Mouse (Mus musculus): ENCODE results near the gene 1600014C10Rik. TPM values are rescaled to one million over a fixed set of nuclear protein-coding genes. Genes with fewer than 3 reads are reported as not detected.

Gene 1600014C10Rik
- total RNA-seq, 2 experiments from 2014 or later: 18.6 to 19.2 TPM

DNA sequence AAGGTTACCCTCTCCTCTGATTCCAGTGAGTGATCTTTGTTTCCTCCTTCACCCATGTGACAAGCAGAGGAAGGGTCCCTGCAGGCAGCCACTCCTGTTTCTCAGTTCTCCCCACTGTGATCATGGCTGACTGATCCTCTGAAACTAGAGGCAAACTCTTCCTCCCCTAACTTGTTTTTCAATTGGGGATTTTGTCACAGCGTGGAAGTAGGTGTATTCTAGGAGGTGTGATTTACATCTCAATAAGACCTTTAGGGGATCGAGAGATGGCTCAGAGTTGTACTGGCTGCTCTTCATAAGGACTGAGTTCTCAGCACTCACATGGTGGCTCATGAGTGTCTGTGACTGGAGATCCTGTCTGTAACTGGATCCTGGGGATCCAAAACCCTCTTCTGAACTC lies 22.8 kb downstream of the 1600014C10Rik start:
- DNase-seq (ENCODE audit: extremely low spot score in 1 of 2, low spot score in 2 of 2): no peak
- intact Hi-C loops (cut with DNase I): no loop called here

DNA sequence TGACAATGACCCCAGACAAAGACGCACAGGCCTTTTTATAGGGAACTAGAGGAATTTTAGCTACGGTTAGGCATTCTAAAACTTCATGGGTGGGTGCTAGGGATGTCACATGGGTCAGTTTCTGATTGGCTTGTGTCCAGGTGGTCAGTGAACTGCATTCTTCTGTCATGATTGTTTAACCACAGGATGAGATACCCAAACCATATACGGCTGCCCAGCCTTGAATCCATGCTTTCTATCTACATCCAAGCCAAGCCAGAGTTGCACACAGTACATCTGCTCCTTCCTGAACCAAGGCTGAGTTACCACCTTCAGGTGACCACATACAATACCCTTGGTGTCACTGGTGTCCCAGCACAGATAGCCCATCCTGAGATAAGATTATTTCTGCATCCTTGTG lies 23.5 kb downstream of the 1600014C10Rik start:
- no peak for DNase-seq (ENCODE audit: extremely low spot score in 1 of 2, low spot score in 2 of 2)
- intact Hi-C loops (cut with DNase I): no loop called here

DNA sequence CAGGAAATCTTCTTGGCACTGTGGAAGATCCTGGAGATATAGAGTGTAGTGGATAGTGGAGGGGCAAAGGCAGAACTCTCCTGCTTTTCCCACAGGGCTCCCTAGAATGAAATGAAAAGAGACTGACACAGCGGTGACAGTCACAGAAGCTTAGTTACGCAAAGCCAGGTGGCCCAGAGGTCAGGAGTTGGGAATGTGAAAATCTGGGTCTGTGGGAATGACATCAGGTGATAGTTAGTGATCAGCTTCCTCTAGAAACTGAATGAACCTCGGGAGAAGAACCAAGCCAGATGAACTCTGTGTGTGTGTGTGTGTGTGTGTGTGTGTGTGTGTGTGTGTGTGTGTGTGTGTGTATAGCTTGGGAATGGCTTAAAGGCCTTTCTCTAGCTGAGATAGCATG lies 26.0 kb downstream of the 1600014C10Rik start:
- intact Hi-C loops (cut with DNase I): no loop called here

DNA sequence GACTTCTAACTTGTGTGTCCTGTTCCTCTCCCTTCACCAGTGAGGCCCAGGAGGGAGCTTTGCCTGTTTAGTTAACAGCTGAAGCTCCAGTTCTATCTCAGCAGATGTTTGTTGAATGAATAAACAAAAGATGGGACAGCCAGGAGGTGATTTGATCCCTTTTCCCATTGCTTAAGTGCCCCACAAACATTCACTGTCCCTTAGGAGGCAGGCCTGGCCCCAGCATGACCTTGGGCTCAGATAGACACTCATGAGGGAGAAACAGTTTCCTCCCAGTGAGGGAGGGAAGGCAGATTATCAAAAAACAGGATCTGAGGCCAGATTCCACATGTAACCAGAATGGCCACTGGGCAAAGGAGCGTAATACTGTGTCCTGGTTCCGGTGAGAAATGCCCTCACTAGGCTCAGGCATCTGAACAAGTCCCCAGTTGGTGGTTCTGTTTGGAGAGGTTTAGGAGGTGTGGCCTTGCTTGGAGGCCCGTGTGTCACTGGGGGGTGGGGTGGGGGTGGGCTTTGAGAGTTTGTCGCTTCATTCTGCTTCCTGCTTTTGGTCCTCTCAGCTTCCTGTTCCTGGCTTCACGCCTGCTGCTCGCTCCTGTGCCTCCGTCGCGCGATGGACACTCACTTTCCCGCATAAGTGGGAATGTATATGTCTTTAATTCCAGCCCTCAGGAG lies 26.6 kb downstream of the 1600014C10Rik start:
- DNase-seq (ENCODE audit: extremely low spot score in 1 of 2, low spot score in 2 of 2): no peak
- intact Hi-C loops (cut with DNase I): no loop called here

More for the DNA sequence above, 26.0 kb downstream of the 1600014C10Rik start:
- DNase-seq (ENCODE audit: extremely low spot score in 1 of 2, low spot score in 2 of 2): no peak

DNA sequence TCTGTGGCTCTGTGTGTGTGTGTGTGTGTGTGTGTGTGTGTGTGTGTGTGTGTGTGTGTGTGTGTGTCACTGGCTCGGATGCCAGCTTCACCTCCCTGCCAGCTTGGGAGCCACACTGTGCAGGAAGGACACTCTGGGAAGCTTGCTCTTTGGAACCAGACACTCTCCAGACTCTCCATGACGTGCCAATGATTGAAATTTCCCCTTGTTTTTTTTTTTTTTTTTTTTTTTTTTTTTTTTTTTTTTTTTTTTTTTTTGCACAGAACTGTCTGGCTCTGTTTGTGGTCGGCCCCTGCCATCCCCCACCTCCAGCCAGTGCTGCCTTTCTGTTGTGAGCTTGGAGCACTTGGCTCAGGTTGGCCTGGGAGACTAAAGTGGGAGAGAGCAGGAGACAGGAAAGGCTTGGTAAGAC lies 29.6 kb downstream of the 1600014C10Rik start:
- intact Hi-C loops (cut with DNase I): no loop called here
- no peak for DNase-seq (ENCODE audit: extremely low spot score in 1 of 2, low spot score in 2 of 2)

DNA sequence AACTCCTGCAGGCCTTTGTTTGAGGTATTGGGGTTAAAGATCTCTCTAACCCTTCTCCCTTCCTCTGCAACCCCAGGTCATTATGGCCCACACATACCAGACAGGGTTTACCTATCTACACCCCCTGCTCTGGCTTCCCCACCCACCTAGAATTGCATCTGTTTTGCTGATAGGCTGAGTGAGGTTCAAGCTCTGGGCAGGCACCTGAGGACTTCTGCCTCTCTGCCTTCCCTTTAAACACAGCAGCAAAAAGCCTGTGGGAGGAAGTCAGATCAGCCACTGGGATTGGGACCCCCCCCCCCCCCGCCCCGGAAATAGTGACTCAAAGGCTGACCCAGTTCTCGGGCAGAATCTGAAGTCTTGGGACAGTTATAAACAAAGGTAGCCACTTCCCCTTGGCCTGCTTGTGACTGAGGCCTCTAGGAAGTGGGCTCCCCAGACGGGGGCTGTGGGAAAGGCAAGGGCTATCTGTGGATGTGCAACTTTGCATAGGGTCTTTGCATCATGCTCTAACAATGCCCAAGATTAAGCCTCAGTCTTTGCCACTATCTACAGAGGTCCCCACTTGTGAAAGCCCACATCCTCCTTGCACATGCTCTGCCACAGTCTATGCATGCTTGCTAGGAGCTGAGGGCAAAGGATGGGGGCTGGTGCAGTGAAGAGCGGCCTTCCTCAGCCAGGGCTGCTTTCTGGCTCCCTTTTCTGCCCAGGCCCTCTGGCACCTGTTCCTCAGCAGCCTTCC lies 31.6 kb downstream of the 1600014C10Rik start:
- intact Hi-C loops (cut with DNase I): no loop called here
- DNase-seq (ENCODE audit: extremely low spot score in 1 of 2, low spot score in 2 of 2): no peak

DNA sequence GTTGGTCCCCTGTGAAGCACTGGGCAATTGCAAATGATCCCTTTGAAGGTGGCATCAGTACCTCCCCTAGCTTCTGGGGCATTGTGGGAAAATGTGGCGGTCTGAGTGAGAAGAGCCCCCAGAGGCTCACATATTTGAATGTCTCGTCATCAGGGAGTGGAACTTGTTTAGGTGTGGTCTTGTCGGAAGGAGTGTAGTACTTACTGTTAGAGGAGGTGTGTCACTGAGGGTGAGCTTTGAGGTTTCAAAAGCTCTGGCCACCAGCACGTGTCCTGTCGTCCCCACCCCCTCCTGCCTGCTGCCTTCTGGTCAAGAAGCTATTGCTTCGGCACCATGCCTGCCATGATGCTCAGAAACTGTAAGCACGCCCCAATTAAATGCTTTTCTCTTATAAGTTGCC lies 32.3 kb downstream of the 1600014C10Rik start:
- intact Hi-C loops (cut with DNase I): no loop called here
- no peak for DNase-seq (ENCODE audit: extremely low spot score in 1 of 2, low spot score in 2 of 2)

DNA sequence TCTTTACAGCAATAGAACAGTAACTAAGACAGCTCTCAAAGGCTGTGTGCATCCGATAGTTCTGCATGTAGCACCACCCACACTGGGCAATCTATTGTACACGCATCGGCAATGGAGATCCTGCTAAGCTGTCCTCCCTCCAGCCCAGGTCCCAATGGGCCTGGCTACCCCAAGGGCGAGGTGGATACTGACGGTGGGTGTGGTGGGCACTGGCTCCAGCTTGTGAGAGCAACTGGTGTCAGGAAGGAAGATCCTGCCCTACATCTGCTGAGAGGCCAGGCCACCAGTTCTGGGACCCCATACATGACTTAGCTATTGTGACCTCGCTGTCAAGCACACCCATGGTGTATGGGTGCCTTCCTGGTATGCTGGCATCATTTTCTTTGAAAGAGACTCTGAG lies 32.7 kb downstream of the 1600014C10Rik start:
- no peak for DNase-seq (ENCODE audit: extremely low spot score in 1 of 2, low spot score in 2 of 2)
- intact Hi-C loops (cut with DNase I): no loop called here

DNA sequence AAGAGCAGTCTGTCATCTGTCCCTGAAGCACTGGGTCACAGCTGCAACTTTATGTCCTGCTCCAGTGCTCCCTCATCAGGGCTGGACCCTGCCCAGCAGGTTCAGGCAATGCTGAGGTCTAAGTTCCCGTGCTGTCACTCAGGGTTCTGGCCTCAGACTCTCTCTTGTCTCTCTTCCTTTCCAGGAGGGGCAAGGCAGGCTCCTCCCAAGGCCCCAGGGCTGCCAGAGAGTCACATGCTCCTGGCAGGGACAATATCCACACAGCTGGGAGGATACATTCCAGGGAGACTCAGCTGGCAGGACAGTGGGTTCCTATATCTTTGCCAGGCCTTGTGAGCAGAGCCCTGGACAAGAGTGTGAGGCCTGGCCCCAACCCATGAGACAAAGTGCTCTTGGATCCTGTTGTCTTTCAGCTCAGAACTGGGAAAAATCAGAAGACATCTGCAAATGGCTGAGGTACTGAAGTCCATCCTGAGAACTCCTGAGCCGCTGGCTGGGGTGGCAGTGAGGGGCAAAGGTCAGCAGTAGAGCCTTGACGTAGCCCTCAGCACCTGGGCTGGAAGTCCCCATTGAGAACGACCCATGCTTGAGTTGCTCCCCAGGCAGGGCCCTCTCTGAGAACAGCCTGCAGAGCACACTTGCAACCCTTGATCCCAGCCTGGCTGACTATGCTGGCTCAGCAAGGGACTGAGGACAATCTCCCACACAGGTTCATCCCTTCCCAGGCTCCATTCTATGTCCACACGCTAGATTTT lies 34.6 kb downstream of the 1600014C10Rik start:
- intact Hi-C loops (cut with DNase I): no loop called here
- DNase-seq (ENCODE audit: extremely low spot score in 1 of 2, low spot score in 2 of 2): peak; percentile 51 to 80

DNA sequence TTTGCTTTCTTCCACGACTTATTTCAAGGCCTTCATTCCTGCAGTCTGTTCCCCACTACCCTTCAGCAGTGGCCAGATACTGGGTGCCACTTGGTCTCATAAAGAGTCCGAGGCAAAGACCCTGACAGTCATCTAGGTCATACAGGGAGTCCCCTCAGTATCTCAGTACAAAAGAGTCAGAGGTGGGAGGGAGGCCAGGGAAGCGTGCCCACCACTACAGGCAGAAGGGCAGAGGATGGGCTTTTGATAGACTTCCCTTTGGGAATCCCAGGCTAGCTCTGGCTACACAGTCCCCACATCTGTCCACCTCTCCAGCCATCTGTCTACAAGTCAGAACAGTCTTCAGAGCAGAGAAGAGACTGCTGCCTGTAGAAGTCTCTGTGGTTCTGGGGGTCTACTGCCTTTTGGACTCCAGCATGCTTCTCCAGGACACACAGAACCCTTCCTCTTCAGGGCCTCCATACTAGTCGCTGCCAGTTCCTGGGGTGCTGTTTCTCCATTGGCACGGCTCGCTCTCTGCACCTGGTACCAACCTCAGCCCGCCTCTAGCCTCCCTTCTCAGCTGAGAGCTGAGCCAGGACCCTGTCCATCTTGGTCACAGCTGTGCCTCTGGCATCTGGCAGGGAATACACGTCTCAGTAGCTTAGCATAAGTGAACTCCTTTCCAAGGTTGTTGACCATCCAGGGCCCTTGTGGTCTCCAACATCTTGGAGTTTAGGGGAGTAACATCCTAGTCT lies 35.8 kb downstream of the 1600014C10Rik start:
- intact Hi-C loops (cut with DNase I): no loop called here

DNA sequence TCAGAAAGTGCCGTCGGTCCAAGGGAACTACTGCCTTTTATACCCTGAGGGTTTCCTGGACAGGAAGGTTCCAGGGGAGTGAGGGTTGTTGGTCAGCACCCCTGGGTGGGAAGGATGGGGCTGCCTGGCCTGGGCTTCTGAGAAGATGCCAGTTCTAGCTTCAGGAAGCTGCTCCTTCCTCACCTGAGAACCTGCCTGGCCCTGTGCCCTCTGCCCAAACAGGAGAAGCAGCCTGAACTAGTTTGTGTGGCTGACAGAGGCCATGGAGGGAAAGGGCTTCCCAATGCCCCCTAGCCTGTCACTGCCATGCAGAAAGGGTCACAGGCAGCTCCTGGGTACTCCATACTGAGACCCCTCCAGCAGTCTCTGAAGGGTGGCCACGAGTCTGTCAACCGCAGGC lies 36.5 kb downstream of the 1600014C10Rik start:
- DNase-seq (ENCODE audit: extremely low spot score in 1 of 2, low spot score in 2 of 2): no peak
- intact Hi-C loops (cut with DNase I): no loop called here

More for the DNA sequence above, 35.8 kb downstream of the 1600014C10Rik start:
- DNase-seq (ENCODE audit: extremely low spot score in 1 of 2, low spot score in 2 of 2): no peak

DNA sequence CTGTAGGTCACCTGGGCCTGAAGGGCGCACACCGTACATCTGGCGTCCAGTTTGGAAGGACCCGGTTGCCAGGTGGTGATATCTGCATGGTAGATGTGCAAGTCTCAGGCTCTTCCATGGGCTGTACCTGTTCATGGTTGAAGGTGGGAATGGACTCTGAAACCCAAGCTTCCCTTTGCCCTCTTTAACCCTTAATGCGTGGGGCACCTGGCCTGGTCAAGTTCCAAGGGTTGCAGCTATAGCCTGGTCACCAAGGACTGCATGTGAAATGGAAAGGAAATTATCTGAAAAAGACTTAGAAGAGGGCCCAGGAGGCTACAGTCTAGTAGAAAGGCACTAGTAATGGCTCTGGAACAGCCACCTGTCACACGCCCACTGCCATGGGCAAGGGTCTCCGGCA lies 37.8 kb downstream of the 1600014C10Rik start:
- intact Hi-C loops (cut with DNase I): no loop called here
- DNase-seq (ENCODE audit: extremely low spot score in 1 of 2, low spot score in 2 of 2): no peak

DNA sequence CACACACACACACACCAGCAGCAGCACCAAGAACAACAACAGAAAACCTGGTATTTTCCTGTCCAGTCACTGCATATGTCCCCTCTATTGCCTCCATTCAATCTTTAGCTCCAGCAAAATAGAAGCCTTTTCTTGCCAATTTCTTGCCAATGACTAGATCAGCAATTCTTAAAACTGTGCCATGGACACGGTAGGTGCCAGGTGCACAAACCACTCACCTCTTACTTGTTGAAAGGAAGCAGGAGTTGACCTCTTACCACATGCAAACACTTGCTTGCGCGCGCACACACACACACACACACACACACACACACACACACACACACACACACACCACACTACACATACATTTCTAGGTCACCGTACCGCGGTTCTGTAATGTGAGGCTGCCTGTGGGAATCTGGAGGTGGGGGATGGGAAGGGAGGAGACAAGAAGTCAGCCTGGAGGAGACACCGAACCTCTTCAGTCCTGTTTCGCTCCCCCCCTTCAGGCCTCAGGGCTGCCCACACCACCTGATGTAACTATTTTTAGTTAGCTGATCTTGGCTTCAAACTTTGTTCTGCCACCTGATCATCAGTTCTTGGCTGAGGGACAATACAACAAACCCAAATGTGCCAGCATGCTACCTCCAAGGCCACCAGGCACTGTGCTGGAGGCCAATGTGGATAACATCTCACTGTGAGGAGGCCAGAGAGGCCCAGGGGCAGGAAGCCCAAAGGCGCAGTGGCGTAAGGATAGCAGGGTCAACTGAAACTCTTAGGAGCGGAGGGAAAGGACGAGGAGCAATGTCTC lies 41.8 kb downstream of the 1600014C10Rik start:
- intact Hi-C loops (cut with DNase I): no loop called here
- DNase-seq (ENCODE audit: extremely low spot score in 1 of 2, low spot score in 2 of 2): no peak

DNA sequence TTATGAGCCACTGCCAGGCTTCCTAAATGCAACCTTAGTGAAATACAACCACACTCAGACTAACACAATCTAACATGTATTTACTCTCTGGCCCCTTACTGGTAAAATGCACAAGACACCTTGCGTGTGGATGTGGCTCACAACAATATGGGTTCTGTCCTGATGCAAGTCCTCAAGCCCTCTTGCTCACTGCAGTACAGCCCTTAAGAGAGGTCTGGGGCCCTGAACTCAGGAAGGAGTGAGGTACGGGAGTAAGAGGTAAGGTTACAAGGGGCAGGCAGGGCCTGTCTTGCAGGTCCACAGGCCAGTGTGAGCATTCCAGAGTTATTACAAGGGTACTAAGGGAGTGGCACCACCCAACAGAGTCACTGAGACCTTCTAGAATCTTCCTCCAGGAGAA lies 43.2 kb downstream of the 1600014C10Rik start:
- intact Hi-C loops (cut with DNase I): no loop called here
- DNase-seq (ENCODE audit: extremely low spot score in 1 of 2, low spot score in 2 of 2): no peak

DNA sequence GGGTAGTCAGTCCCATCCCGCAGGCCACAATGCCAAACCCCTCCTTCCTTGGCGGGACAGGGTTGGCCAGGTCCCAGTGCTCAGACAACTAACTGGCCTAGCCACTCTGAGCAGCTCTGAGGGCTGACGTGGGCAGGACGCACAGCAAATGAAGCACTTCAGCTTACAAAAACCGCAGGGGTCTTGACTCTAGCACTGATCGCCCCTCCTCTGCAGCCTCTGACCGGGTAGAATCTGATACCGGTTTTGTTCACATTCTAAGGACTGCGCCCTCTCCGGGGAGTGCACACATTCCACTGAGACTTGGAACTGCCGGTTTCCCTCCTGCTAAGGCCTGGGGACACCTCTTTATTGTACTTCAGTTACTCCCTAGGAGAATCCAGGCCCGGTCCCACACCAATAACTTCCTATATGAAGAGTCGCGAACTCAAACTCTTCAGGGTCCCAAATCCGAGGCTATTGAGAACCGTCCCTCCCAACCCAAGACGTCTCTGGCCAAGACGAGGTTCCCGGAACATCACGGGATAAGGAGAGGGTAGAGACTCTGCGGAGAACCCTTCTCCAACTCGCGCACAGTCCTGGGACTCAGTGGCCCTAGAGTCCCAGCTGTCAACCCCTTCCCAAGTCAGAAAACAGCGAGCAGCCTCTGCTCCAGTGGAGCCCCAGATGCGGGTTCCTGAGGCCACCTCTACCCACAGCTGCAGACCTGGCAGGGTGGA lies 44.3 kb downstream of the 1600014C10Rik start:
- intact Hi-C loops (cut with DNase I): no loop called here
- peak in 1 of 2 experiments; percentile 76 for DNase-seq (ENCODE audit: extremely low spot score in 1 of 2, low spot score in 2 of 2)

DNA sequence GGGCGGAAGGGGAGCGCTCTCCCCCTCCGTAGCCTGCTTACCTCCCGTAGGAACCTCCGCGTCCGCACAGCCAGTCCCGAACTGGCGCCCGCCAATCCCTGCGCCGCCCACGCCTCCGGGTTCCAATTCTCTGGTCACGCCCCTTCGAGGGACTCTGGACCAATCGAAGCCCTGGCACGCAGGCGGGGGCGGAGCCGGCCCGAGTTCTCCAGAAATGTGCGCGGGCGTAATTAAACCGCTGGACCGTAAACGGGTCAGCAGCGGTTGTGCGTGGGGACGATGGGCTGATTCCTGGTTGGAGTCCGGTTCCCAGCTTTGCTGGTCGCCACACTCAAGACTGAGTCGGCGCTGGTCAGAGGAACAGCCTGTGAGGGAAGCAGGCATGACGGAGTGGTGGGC lies 44.9 kb downstream of the 1600014C10Rik start, which contains the start of gene Plekhf1:
TSS of gene Plekhf1 (minus strand) at position 117 of the 399 bp plus-strand sequence.
- intact Hi-C loops (cut with DNase I): no loop called here
- DNase-seq (ENCODE audit: extremely low spot score in 1 of 2, low spot score in 2 of 2): peak; percentile 69 to 95

DNA sequence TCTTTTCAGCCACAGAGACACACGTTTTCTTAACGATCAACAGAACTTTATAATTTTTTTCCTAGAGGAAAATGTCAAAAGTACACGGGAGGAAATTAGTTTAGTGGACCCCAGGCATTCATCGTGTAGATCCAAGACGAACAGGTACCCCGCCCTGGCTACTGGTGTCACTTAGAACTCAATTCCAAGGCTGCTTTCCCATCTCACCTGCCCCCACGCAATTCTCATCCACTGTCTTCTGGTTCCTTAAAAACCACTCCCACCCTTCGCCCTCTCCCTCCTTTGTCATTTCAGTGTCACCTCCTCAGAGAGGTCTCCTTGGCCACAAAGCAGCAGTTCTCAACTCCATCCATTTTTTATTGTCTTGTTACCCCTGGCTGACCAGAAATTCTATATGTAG lies 45.3 kb downstream of the 1600014C10Rik start:
- no peak for DNase-seq (ENCODE audit: extremely low spot score in 1 of 2, low spot score in 2 of 2)
- intact Hi-C loops (cut with DNase I): no loop called here

DNA sequence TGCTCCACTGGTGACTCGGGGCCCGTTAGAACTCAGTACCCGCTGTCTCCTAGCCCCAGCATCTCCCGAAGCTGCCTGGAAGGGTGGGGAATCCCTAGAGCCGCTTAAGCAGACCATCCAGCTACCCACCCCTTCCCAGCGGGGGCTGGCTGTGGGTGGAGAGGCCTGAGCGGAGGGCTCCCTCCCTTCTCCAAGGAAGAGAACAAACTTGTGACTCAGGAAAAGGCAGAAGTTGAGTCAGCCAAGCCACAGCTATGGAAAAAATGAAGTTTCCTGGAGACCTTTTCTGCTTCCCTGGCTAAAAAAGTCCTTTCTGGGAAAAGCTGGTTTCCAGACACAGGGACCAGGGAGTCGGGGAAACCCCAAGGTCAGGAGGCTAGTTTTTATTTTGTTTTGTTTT lies 47.3 kb downstream of the 1600014C10Rik start:
- intact Hi-C loops (cut with DNase I): no loop called here
- DNase-seq (ENCODE audit: extremely low spot score in 1 of 2, low spot score in 2 of 2): peak in 1 of 2 experiments; percentile 51

Measured in left cerebral cortex, postnatal 10 days (tissue).